Mouse (Mus musculus): ENCODE measurements at regions not wholly inside any gene's neighbourhood (a gene's known extent, or its start where the extent isn't known, plus 50 kb on each side); places are given as distances from the start of the nearest gene placed in this dataset.

DNA sequence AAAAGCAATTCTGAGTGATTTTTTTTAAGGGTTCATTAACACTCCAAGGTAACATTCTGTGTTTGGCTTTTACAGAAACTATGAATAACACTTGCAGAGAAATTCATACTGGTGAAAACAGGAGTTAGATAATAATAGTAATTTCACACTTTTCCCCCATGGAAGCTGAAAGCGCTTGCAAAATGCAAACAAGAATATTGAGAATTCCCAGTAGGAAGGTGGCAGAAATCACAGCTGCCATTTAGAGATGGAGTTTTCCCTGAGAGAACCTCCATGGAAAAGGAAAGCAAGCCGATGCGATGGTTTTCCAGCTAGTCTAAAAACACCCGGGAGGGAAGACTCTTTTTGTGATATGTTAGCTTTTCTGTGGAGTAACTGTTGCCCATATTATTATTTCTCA is 174.1 kb upstream of the App start:
- Histone ChIP-seq H3K4me2 (replicated peaks; ENCODE audit: low read depth, low read length) (no peak overlapping the region), H3K27me3 (ENCODE audit: control insufficient read depth, insufficient read depth, low read length) (no peaks in the 10 kb centered on the region), H3K36me3 (ENCODE audit: control insufficient read depth, insufficient read depth, low read length) (no peaks in the 10 kb centered on the region), H3K27ac (ENCODE audit: low read depth, low read length) (no peak overlapping the region), H3K9ac (ENCODE audit: low read depth, low read length) (no peak overlapping the region), H3K9me3 (ENCODE audit: control insufficient read depth, low read length) (no peaks in the 10 kb centered on the region), H3K4me3 (ENCODE audit: low read depth, low read length) (no peak overlapping the region), H3K4me1 (replicated peaks; ENCODE audit: control insufficient read depth, insufficient read depth, low read length) (no peaks in the 10 kb centered on the region)
- 90% methylated on average over 4 of the region's 4 CpGs for WGBS
- no peak for ATAC-seq (ENCODE audit: low FRiP score)
- no peak for DNase-seq (ENCODE audit: low spot score)

DNA sequence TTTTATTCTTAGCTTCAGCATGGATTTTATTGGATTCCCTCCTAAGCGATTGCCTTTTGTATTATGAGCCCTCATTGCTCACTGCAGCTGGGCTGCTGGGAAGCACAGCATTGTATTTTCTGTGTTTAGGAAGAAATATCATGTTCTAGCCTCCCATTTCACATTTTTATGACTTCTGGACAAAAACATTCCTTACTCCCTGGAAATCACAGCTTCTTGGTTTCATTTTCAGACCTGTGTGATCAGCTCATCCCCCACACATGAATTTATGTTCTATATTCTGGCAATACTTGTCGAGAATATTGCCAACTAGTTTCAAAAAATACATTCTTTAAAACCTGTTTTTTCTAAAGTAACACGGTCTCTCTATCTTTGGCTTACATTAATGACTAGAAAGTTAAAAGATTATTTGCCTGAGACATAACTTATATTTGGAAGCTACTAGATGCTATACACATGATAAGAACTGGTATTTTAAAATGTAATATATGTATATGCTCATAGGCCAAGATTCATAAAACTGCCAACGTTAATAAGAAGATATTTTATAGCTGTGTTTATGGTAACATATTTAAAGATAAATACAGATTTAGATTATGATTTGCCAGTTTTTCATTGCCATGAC is 163.0 kb upstream of the App start:
- DNase-seq (ENCODE audit: low spot score): no peak

DNA sequence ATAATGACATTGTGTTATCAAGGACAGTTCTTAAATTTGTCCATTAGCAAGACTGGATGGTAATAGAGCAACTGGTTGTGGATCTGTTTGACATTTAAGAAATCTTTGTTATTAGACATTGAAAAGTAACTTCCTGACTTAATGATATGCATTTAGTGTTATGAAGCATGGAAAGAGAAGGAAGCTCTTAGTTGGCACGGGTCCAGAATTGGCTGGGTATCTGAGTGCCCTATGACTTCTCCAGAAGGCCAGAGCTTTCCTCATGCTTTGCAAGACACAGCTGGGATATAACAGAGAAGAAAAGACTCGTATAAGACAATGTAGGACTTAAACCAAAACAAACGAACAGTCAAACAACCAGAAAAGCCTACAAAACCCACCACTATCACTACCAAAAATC is 160.0 kb upstream of the App start:
- Histone ChIP-seq H3K9ac (ENCODE audit: low read depth, low read length) (no peak overlapping the region), H3K9me3 (ENCODE audit: control insufficient read depth, low read length) (no peaks in the 10 kb centered on the region), H3K4me1 (replicated peaks; ENCODE audit: control insufficient read depth, insufficient read depth, low read length) (no peaks in the 10 kb centered on the region), H3K36me3 (ENCODE audit: control insufficient read depth, insufficient read depth, low read length) (no peaks in the 10 kb centered on the region), H3K27me3 (ENCODE audit: control insufficient read depth, insufficient read depth, low read length) (no peaks in the 10 kb centered on the region), H3K27ac (ENCODE audit: low read depth, low read length) (no peak overlapping the region), H3K4me3 (ENCODE audit: low read depth, low read length) (no peak overlapping the region), H3K4me2 (replicated peaks; ENCODE audit: low read depth, low read length) (no peak overlapping the region)
- DNase-seq (ENCODE audit: low spot score) (no peak), ATAC-seq (ENCODE audit: low FRiP score) (no peak)
- 78% methylated on average over 3 of the region's 3 CpGs for WGBS

More for the DNA sequence above, 163.0 kb upstream of the App start:
- H3K27ac ChIP-seq (ENCODE audit: low read depth, low read length): no peak overlapping the region
- H3K4me1 ChIP-seq (replicated peaks; ENCODE audit: control insufficient read depth, insufficient read depth, low read length): no peaks in the 10 kb centered on the region
- no peaks in the 10 kb centered on the region for H3K9me3 ChIP-seq (ENCODE audit: control insufficient read depth, low read length)
- H3K4me2 ChIP-seq (replicated peaks; ENCODE audit: low read depth, low read length): no peak overlapping the region
- no peak for ATAC-seq (ENCODE audit: low FRiP score)
- no peaks in the 10 kb centered on the region for H3K36me3 ChIP-seq (ENCODE audit: control insufficient read depth, insufficient read depth, low read length)
- WGBS: 89% methylated on average over 4 of the region's 4 CpGs
- H3K9ac ChIP-seq (ENCODE audit: low read depth, low read length): no peak overlapping the region
- no peaks in the 10 kb centered on the region for H3K27me3 ChIP-seq (ENCODE audit: control insufficient read depth, insufficient read depth, low read length)
- no peak overlapping the region for H3K4me3 ChIP-seq (ENCODE audit: low read depth, low read length)

DNA sequence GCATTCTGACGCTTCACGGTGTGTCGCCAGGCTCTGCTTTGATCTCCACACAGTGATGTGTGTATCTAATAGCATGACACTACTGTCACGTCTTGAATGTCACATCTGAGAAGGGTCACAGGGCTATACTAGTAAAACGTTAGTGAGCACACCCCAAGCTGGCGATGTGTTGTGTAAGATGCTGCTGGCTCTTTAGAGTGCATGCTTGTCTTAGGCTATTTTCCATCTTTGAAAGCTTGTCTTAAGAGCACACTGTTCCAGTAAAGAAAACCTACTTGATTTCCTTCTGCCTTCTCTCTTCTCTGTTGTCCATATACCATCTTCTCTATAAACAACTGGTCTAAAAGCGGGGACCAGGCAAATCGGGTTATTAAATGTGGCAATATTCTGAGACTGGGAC is 138.5 kb upstream of the App start:
- H3K4me1 ChIP-seq (replicated peaks; ENCODE audit: control insufficient read depth, insufficient read depth, low read length): no peaks in the 10 kb centered on the region
- 71% methylated on average over 8 of the region's 8 CpGs for WGBS

GRCm38 (mm10) chr16:85309493-85309892 is 135.9 kb upstream of the App start:
- 46% methylated on average over 3 of the region's 3 CpGs for whole genome bisulfite sequencing
- no peaks in the 10 kb centered on the region for H3K27me3 ChIP-seq (ENCODE audit: control insufficient read depth, insufficient read depth, low read length)
- H3K9ac ChIP-seq (ENCODE audit: low read depth, low read length): no peak overlapping the region
- H3K4me1 ChIP-seq (replicated peaks; ENCODE audit: control insufficient read depth, insufficient read depth, low read length): no peaks in the 10 kb centered on the region
- H3K36me3 ChIP-seq (ENCODE audit: control insufficient read depth, insufficient read depth, low read length): no peaks in the 10 kb centered on the region
- ATAC-seq (ENCODE audit: low FRiP score) (peak; percentile 84), DNase-seq (ENCODE audit: low spot score) (no peak)
- no peaks in the 10 kb centered on the region for H3K9me3 ChIP-seq (ENCODE audit: control insufficient read depth, low read length)
- H3K27ac ChIP-seq (ENCODE audit: low read depth, low read length): 0 out of 2 replicates have a peak overlapping the region, but pooled peaks have one; percentile 11
- H3K4me3 ChIP-seq (ENCODE audit: low read depth, low read length): no peak overlapping the region
- H3K4me2 ChIP-seq (replicated peaks; ENCODE audit: low read depth, low read length): no peak overlapping the region

More for the DNA sequence above, 138.5 kb upstream of the App start:
- Histone ChIP-seq H3K9me3 (ENCODE audit: control insufficient read depth, low read length) (no peaks in the 10 kb centered on the region), H3K9ac (ENCODE audit: low read depth, low read length) (no peak overlapping the region), H3K27ac (ENCODE audit: low read depth, low read length) (no peak overlapping the region), H3K27me3 (ENCODE audit: control insufficient read depth, insufficient read depth, low read length) (no peaks in the 10 kb centered on the region), H3K36me3 (ENCODE audit: control insufficient read depth, insufficient read depth, low read length) (no peaks in the 10 kb centered on the region), H3K4me3 (ENCODE audit: low read depth, low read length) (no peak overlapping the region), H3K4me2 (replicated peaks; ENCODE audit: low read depth, low read length) (no peak overlapping the region)
- no peak for DNase-seq (ENCODE audit: low spot score)
- no peak for ATAC-seq (ENCODE audit: low FRiP score)

- WGBS: 47% methylated on average over 2 of the region's 2 CpGs
Measured at GRCm38 (mm10) chr16:85308429-85308828, 134.9 kb upstream of the App start.

DNA sequence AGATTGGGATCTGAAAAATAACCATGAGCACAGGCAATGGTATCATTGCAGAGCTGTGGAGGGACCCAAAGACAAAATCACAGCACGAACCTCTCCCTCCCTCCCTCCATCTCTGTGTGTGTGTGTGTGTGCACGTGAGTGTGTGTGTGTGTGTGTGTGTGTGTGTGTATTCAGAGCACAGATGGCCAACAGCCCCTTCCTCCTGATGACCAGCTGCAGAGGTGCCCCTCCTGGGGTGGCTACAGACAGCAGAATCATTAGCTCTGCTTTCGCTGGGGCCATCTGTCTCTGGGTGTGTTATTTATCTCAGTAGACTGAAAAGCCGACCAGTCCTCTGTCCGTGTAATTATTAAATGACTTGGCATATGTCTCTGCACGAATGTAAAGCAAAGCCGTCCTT is 134.4 kb upstream of the App start:
- Histone ChIP-seq H3K4me3 (ENCODE audit: low read depth, low read length) (no peak overlapping the region), H3K4me1 (replicated peaks; ENCODE audit: control insufficient read depth, insufficient read depth, low read length) (no peaks in the 10 kb centered on the region), H3K9ac (ENCODE audit: low read depth, low read length) (no peak overlapping the region), H3K27me3 (ENCODE audit: control insufficient read depth, insufficient read depth, low read length) (no peaks in the 10 kb centered on the region), H3K9me3 (ENCODE audit: control insufficient read depth, low read length) (no peaks in the 10 kb centered on the region), H3K27ac (ENCODE audit: low read depth, low read length) (peak overlapping the region; percentile 76; the same call in 1 of the 2 replicates), H3K4me2 (replicated peaks; ENCODE audit: low read depth, low read length) (no peak overlapping the region), H3K36me3 (ENCODE audit: control insufficient read depth, insufficient read depth, low read length) (no peaks in the 10 kb centered on the region)
- DNase-seq (ENCODE audit: low spot score) (peak; percentile 65), ATAC-seq (ENCODE audit: low FRiP score) (peak; percentile 93)
- WGBS: 23% methylated on average over 6 of the region's 7 CpGs

More at GRCm38 (mm10) chr16:85308429-85308828, 134.9 kb upstream of the App start:
- DNase-seq (ENCODE audit: low spot score) (peak; percentile 35), ATAC-seq (ENCODE audit: low FRiP score) (peak; percentile 71)
- Histone ChIP-seq H3K4me1 (replicated peaks; ENCODE audit: control insufficient read depth, insufficient read depth, low read length) (no peaks in the 10 kb centered on the region), H3K4me2 (replicated peaks; ENCODE audit: low read depth, low read length) (no peak overlapping the region), H3K27ac (ENCODE audit: low read depth, low read length) (peak overlapping the region; percentile 76), H3K9me3 (ENCODE audit: control insufficient read depth, low read length) (no peaks in the 10 kb centered on the region), H3K27me3 (ENCODE audit: control insufficient read depth, insufficient read depth, low read length) (no peaks in the 10 kb centered on the region), H3K9ac (ENCODE audit: low read depth, low read length) (no peak overlapping the region), H3K36me3 (ENCODE audit: control insufficient read depth, insufficient read depth, low read length) (no peaks in the 10 kb centered on the region), H3K4me3 (ENCODE audit: low read depth, low read length) (no peak overlapping the region)

DNA sequence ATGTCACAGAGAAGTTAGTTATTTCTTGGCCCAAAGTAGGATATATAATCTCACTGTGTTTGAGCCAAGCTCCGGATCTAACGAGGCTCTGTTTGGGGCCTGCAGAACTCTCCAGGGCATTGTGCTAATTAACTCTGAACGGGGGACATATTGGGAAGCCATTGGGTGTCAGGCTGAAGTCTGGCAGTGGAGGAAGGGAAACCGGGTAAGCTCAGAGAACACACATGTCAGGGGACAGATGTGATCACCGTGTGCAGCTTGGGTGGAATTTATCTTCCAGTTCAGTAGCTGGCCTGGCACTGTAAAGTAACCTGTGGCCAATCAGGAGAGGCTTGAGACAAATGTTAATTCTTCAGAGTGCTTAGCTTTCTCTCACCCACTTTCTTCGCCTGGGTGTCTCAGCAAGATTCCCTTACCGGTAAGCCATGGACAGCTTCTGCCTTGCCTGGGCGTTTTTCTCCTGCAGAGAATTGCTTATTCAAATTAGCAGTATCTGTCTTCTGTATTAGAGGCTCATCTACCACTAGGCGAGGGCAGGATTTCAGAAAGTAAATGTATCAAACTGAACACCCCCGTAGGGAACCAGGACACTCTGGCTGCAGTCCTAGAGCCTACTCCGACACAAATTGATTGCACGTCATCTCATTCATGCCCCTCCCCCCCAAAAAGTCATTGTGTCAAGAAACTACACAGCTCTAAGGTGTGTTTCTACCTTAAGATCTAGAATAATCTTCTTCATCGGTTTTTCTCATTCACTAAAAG is 126.7 kb upstream of the App start:
- ATAC-seq (ENCODE audit: low FRiP score) (peak; percentile 43; the same call in 1 of the 2 replicates), DNase-seq (ENCODE audit: low spot score) (no peak)
- Histone ChIP-seq H3K4me3 (ENCODE audit: low read depth, low read length) (no peak overlapping the region), H3K9ac (ENCODE audit: low read depth, low read length) (no peak overlapping the region), H3K27ac (ENCODE audit: low read depth, low read length) (no peak overlapping the region), H3K27me3 (ENCODE audit: control insufficient read depth, insufficient read depth, low read length) (no peaks in the 10 kb centered on the region), H3K4me1 (replicated peaks; ENCODE audit: control insufficient read depth, insufficient read depth, low read length) (no peaks in the 10 kb centered on the region), H3K9me3 (ENCODE audit: control insufficient read depth, low read length) (no peaks in the 10 kb centered on the region), H3K36me3 (ENCODE audit: control insufficient read depth, insufficient read depth, low read length) (no peaks in the 10 kb centered on the region), H3K4me2 (replicated peaks; ENCODE audit: low read depth, low read length) (no peak overlapping the region)
- WGBS: 65% methylated on average over 13 of the region's 13 CpGs

DNA sequence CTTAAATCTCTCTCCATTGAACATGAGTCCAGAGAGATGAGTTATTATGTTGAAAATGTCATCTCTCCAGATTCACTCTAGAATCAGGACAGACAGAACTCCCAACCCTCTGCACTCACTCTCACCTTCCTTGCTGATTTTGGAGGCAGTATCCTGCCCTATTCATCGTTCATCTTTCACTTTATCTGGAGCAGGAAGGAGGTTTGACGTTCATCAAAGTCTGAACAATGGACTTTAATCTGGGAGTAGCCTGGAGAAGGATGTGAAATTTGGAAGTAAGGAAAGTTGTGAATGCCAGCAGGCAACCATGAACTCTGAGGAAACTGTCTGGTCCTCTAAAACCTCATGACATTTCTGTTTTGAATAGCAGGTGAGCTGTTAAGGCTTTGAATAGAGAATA is 125.0 kb upstream of the App start:
- H3K9me3 ChIP-seq (ENCODE audit: control insufficient read depth, low read length): no peaks in the 10 kb centered on the region
- H3K36me3 ChIP-seq (ENCODE audit: control insufficient read depth, insufficient read depth, low read length): no peaks in the 10 kb centered on the region
- H3K27me3 ChIP-seq (ENCODE audit: control insufficient read depth, insufficient read depth, low read length): no peaks in the 10 kb centered on the region
- no peak overlapping the region for H3K4me2 ChIP-seq (replicated peaks; ENCODE audit: low read depth, low read length)
- 76% methylated on average over 2 of the region's 2 CpGs for WGBS
- no peak overlapping the region for H3K27ac ChIP-seq (ENCODE audit: low read depth, low read length)
- no peaks in the 10 kb centered on the region for H3K4me1 ChIP-seq (replicated peaks; ENCODE audit: control insufficient read depth, insufficient read depth, low read length)
- ATAC-seq (ENCODE audit: low FRiP score) (no peak), DNase-seq (ENCODE audit: low spot score) (no peak)
- no peak overlapping the region for H3K4me3 ChIP-seq (ENCODE audit: low read depth, low read length)
- no peak overlapping the region for H3K9ac ChIP-seq (ENCODE audit: low read depth, low read length)

All from hindbrain, embryonic 11.5 days (tissue).